Mouse (Mus musculus) cerebellum, adult 2 months (tissue): ENCODE measurements at regions not wholly inside any gene's neighbourhood (a gene's known extent, or its start where the extent isn't known, plus 50 kb on each side); places are given as distances from the start of the nearest gene placed in this dataset.
A peak's percentile ranks its signal among the peaks of the same experiment; 100 is the strongest.

Experiments
- DNase-seq, 2 experiments: peaks; one replicate each; pipeline ENCODE4 v3.0.0; 2021
- H3K27ac ChIP-seq: fragments of 200-500 bp; 2 replicates; pipeline ENCODE4 v1.5.1; 2012; ENCODE audit warnings: low read length, control low read depth, inconsistent platforms; ENCODE audit not compliant: insufficient read depth
- H3K27me3 ChIP-seq: fragments of 200-500 bp; 2 replicates; pipeline ENCODE4 v1.6.1; 2012; ENCODE audit warnings: inconsistent platforms, mild to moderate bottlenecking, low read length, moderate library complexity; ENCODE audit not compliant: control insufficient read depth, insufficient read depth
- H3K4me1 ChIP-seq: fragments of 200-500 bp; 2 replicates; pipeline ENCODE4 v1.6.1; 2011; ENCODE audit warnings: low read length; ENCODE audit not compliant: control insufficient read depth, insufficient read depth
- H3K4me3 ChIP-seq: fragments of 200-500 bp; replicated peaks from 2 replicates; pipeline ENCODE3; 2011; ENCODE audit warnings: mild to moderate bottlenecking, low read depth, low read length, control low read depth; ENCODE audit not compliant: insufficient read depth
- CTCF ChIP-seq: fragments of 200-500 bp; IDR thresholded peaks from 2 replicates; pipeline ENCODE4 v1.5.1; 2011; ENCODE audit warnings: low read depth, mild to moderate bottlenecking, control low read depth, low read length, moderate library complexity, borderline replicate concordance; ENCODE audit not compliant: insufficient read depth
- POLR2A ChIP-seq: fragments of 200-500 bp; IDR thresholded peaks from 2 replicates; pipeline ENCODE4 v1.6.1; 2011; ENCODE audit warnings: low read length, control low read depth, borderline replicate concordance; ENCODE audit not compliant: insufficient read depth
- WGBS: fragments of 180-500 bp; shearing (Covaris S2); methylation state at CpG from one replicate; pipeline ENCODE4 v1.1.7; 2018; 5-methylcytosine and 5-hydroxymethylcytosine counted together

GRCm38 (mm10) chr12:28922236-28922635 lies 170.6 kb downstream of the Eipr1 start:
- no peak overlapping the region for H3K4me3 ChIP-seq
- no peak overlapping the region for H3K27ac ChIP-seq
- 98% methylated on average over 2 of the region's 2 CpGs for WGBS
- no peaks in the 10 kb centered on the region for H3K4me1 ChIP-seq
- no peaks in the 10 kb centered on the region for H3K27me3 ChIP-seq
- no peak for DNase-seq
- TF ChIP-seq POLR2A (no peak), CTCF (no peak)

DNA sequence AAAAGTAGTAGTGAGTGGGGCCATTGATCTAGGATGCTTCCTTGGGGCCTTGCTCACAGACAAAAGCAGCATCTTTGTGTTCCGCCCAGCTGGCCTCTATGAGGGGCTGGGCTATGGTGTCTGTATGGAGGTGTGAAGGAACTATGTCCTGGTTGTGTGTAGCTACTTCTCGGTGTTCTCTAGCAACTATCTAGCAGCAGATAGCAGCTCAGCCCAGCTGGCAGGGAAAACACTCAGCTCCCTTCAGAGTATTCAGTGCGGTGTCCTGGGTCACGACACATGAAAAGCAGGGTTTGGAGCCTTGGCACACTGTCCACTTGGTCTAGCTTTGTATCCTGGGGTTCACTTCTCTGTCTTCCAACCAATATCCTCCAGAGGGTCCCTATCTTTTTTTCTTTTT lies 173.6 kb downstream of the Eipr1 start:
- 90% methylated on average over 4 of the region's 4 CpGs for WGBS
- H3K4me3 ChIP-seq, result no peak overlapping the region
- H3K27ac ChIP-seq, result no peak overlapping the region
- no peaks in the 10 kb centered on the region for H3K4me1 ChIP-seq
- no peaks in the 10 kb centered on the region for H3K27me3 ChIP-seq
- TF ChIP-seq CTCF (no peak), POLR2A (no peak)
- no peak for DNase-seq

DNA sequence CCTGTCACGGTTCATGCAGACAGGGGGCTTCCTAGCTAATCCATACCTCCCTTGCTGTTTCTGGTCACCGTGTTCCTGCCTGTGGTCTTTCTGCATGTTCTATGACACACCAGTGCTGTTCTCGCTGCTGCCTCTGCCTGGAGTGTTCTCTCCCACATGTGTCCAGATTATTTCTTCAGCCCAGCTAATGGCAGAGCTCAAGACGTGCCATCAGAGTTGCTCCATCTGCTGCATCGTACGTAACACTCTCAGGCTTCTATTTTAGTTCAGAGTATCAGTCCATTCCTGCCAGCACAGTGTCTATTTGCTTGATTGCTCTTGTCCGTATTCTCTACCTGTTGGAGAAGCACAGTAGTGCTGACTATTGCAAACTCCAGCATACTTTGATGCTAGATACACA lies 188.3 kb downstream of the Eipr1 start:
- no peaks in the 10 kb centered on the region for H3K4me1 ChIP-seq
- 76% methylated on average over 7 of the region's 7 CpGs for WGBS
- no peak overlapping the region for H3K27ac ChIP-seq
- H3K4me3 ChIP-seq, result no peak overlapping the region
- TF ChIP-seq CTCF, result no peak
- no peak for TF ChIP-seq POLR2A
- no peak for DNase-seq
- no peaks in the 10 kb centered on the region for H3K27me3 ChIP-seq

DNA sequence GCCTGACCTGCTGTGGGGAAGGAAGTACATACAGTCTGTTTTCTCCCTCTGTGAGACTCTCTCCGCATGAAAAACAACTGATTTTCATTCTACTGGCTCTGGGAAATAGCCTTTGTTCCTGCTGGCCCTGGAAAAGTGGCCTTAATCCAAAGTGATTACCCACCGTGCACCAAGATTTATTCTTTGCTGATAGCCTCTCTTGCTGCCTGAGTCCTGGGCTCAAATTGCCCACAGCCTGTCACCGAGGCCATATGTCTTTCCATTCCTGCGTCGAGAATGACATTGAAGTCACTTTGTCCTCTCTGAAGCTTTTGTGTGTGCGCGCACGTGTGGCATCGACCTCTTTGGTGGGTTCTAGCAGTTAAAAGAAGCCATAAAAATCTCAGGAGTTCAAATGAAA lies 197.3 kb downstream of the Eipr1 start:
- 45% methylated on average over 9 of the region's 9 CpGs for WGBS
- DNase-seq, result peak in 1 of 2 experiments; percentile 8
- no peaks in the 10 kb centered on the region for H3K27me3 ChIP-seq
- H3K4me3 ChIP-seq, result no peak overlapping the region
- TF ChIP-seq POLR2A, result no peak
- no peak overlapping the region for H3K27ac ChIP-seq
- peaks cover 14% of the 10 kb centered on the region for H3K4me1 ChIP-seq

- Histone ChIP-seq H3K4me3 (no peak overlapping the region), H3K27me3 (no peaks in the 10 kb centered on the region), H3K27ac (no peak overlapping the region), H3K4me1 (peaks cover 14% of the 10 kb centered on the region)
- peak; percentile 10 to 21 for DNase-seq
- TF ChIP-seq CTCF, result no peak
- no peak for TF ChIP-seq POLR2A
- 18% methylated on average over 10 of the region's 10 CpGs for WGBS
These were observed 197.7 kb downstream of the Eipr1 start for GRCm38 (mm10) chr12:28949307-28949706.

GRCm38 (mm10) chr12:28957155-28957554 lies 205.6 kb downstream of the Eipr1 start:
- TF ChIP-seq CTCF (no peak), POLR2A (no peak)
- H3K4me1 ChIP-seq, result no peaks in the 10 kb centered on the region
- DNase-seq, result no peak
- no peak overlapping the region for H3K27ac ChIP-seq
- 80% methylated on average over 1 of the region's 1 CpGs for WGBS
- H3K27me3 ChIP-seq, result no peaks in the 10 kb centered on the region
- H3K4me3 ChIP-seq, result no peak overlapping the region

DNA sequence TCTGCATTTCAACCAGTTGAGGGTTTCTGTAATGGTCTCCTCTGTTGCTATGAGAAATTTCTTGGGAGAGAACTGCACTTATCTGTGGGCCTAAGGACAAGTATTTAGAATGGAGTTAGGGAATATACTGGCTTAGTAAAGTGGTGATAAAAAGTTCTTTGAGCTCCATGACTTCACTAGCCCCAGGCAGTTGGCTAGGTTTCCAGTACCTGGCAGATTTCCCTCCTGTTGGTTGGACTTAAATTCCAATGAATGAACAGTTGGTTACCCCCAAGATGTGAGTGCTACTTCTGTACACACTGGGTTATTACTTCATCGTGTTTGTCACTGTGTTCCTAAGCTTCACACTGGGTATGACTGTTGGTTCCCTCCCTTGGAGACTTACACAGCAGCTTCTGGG lies 207.1 kb downstream of the Eipr1 start:
- H3K27me3 ChIP-seq, result no peaks in the 10 kb centered on the region
- DNase-seq, result no peak
- TF ChIP-seq CTCF, result no peak
- no peak for TF ChIP-seq POLR2A
- no peak overlapping the region for H3K4me3 ChIP-seq
- 21% methylated on average over 1 of the region's 1 CpGs for WGBS
- H3K27ac ChIP-seq, result no peak overlapping the region
- H3K4me1 ChIP-seq, result no peaks in the 10 kb centered on the region

- peak; percentile 20 for DNase-seq
- Histone ChIP-seq H3K27me3 (no peaks in the 10 kb centered on the region), H3K4me3 (no peak overlapping the region), H3K27ac (no peak overlapping the region), H3K4me1 (no peaks in the 10 kb centered on the region)
- WGBS, result 62% methylated on average over 2 of the region's 2 CpGs
- TF ChIP-seq POLR2A (no peak), CTCF (no peak)
These were observed 218.2 kb downstream of the Eipr1 start for GRCm38 (mm10) chr12:28969671-28970379.
